Mouse (Mus musculus) v-Abl transformed pro-B cells (cell line): ENCODE results near the gene Nipal1.

Experiments used
- in situ Hi-C, 2 experiments: fragments of 400-800 bp; cut with MboI; formaldehyde crosslinking; loops; one replicate each; pipeline ENCODE4 v1.15.1; 2025; ENCODE audit not compliant: unreplicated experiment in 2 of 2

The Nipal1 gene

DNA sequence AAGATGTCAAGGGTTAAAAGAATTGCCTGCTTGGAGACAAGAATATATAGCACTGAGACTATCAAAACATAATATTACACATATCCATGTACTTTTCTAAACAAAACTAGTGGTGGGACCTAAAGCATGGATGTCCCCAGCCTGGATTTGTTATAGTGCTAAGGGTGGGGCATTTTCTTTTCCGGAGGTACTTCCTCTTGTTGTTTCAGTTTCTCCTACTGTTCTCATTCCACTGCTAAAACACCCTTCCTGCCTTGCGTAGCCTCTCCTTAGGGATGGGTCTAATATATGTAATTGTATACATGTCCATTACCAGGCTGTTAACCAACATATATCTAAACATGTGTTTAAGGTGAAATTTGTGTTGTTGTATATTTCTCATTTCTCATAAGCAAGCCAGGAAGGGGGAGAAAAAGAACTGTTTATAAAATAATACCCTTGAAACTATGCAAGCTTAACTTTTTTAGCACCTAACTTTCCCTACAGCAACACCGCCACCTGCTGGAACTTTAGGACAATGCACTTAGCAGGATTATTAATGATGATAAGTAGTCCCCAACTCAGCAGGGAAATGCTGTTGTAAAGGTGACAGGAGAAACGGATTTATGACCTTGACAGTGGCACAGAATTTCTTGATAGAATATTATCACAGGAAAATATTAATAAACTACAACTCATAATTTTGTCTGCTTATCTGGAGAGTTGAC lies 63.1 kb downstream of the Nipal1 start:
- in situ Hi-C loops = loop anchor here (5.0 to 25.0 kb wide), 4 partner anchors 356 to 1208 kb away; no protein-coding TSS in a partner anchor

DNA sequence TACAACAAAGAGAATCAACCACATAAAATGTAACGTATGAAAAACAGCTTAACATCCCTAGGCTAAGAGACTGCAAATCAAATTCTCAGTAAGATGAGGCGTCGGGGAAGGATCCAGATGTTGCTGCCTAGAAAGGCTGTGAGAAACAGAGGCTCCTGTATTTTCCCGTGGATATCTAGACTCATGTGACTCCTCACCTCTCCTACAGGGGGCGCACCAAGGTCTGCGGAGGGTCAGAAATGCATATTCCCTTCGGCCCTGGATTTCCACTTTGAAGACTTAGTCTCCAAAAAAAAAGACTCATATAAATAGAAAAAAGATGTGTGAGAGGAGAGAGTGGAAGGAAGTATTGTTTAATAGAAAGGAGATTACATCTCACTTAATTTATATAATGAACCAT lies 73.0 kb downstream of the Nipal1 start:
- in situ Hi-C loops = loop anchor here in 1 of 2 experiments (25.0 kb wide), 1 partner anchor 667 kb away; no protein-coding TSS in a partner anchor
